Mouse (Mus musculus) left cerebral cortex, postnatal 36 days (tissue): ENCODE data around the gene Parg. TPM values are rescaled to one million over a fixed set of nuclear protein-coding genes. Genes with fewer than 3 reads are reported as not detected.
"Not testable (repeated sequence)": the region's sequence is repeated elsewhere in the genome, so short reads cannot be mapped to it uniquely, and the experiment has no call there.

Source experiments
- DNase-seq, 2 experiments: peaks; one replicate each; pipeline ENCODE4 v3.0.0; 2021 to 2022; ENCODE audit warnings: low spot score in 2 of 2, mixed read lengths in 1 of 2
- intact Hi-C: fragments of 180-260 bp; cut with DNase I; formaldehyde crosslinking; loops from one replicate; pipeline ENCODE4 v1.15.1; 2025
- total RNA-seq, 2 experiments: library from RNA; stranded (reverse); gene quantifications; 2 replicates each; pipeline ENCODE4 v1.2.3; 2021

Gene Parg
- total RNA-seq, 2 experiments from 2014 or later, result 35.9 to 42.6 TPM

DNA sequence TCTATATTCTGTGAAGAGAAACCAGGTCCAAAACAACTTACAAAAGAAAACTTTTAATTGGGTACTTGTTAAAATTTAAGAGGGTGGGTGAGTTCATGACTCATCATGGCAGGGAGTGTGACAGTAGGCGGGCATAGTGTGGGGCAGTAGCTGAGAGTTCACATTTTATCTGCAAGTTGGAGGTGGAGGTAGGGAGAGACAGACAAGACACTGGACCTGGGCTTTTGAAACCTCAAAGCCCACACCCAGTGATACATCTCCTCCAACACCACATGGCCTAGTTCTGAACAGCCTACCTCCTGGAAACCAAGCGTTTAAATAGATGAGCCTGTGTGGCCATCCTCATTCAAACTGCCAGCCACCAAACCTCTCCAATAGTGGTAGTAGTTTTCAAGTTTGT is 26.4 kb upstream of the Parg start:
- intact Hi-C loops, result no loop called here
- no peak for DNase-seq

DNA sequence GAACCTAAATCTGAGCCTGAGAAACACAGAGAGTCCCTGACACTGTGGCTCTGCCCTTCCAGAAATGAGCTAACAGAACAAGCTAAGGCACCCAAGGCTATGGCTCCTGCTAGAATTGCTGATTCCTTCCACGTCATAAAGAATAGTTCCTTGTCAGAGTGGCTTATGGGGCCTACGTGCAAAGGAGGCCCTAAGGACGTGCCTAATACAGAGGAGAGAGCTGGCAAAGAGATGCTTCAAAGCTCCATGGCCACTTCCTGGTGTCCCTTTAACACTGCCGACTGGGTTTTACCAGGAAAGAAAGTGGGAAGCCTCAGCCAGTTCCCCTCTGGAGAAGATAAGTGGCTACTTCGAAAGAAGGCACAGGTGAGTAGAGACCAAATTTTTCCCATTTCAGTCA is 25.2 kb upstream of the Parg start:
- DNase-seq, intact Hi-C loops: not testable (repeated sequence)

- intact Hi-C loops, result no loop called here
- no peak for DNase-seq
Measured at GRCm38 (mm10) chr14:32179393-32180195, 22.2 kb upstream of the Parg start.

DNA sequence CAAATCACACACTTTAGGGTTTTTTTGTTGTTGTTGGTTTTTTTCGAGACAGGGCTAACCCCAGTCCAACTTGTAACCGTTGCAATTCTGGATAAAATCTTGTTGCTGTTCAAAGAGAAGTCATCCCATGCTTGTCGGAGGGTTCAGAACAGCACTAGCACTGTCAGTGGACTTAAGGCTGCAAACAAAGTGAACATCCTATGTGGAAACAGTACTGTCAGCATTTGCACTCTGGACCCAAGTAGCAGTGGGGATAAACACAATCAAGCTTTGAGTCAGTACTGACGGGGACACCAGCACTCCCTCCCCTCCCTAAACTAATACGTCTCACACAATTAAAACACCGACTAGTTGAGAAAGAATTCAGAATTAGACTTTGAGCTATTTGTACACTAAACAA is 20.9 kb upstream of the Parg start:
- DNase-seq, result no peak
- intact Hi-C loops, result no loop called here

DNA sequence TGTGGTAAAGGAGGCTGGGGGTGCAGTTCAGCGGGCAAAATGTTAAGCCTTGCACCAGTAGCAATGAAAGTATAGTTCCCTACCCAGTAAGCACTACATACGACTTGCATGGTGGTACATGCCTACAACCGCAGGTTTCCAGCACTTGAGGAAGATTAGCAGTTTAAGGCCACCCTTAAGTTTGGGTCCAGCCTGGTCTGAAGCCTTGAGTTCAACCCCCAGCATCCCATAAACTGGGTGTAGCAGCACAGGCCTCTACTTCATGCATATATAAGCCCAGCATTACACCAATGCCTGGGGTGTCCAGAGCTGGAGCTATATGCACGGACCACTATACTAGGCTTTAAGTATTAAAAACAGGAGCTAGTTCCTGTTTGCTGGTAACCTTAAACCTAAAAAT is 17.9 kb upstream of the Parg start:
- DNase-seq, result no peak
- intact Hi-C loops, result no loop called here

DNA sequence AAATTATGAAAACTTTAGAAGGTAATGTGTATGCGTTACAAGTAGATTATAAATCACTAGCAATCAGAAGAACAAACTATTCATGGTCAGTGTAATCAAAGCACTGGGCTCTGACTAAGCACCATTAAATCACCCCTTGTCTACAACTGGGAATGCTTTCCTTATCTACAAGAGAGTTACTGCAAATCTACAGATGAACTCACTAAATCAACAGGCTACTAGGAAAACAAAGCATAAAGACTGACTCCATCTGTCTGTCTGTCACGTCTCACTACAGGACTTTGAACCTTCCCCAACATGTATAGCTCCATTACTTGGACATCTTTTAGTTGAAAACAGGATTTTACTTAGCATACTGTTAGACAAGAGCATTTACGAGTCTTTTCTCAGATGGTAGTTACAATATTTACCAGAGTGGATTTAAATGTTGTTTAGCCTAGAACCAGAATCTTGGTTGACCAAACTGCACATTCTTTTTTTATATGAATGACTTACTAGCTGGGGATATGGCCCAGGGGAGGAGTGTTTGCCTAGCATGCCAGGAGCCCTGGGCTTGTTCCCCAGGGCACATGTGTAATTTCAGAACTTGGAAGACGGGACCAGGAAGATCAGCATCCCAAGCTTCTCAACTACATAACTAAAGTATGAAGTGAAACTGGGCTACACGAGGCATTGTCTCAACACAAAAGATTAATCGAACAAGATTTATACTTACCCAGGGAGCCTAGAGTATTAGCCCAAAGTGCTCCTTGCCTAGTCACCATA is 10.9 kb upstream of the Parg start:
- intact Hi-C loops, result no loop called here
- DNase-seq, result no peak

GRCm38 (mm10) chr14:32191926-32192325 is 9.8 kb upstream of the Parg start:
- no peak for DNase-seq
- intact Hi-C loops, result no loop called here

- no peak for DNase-seq
- intact Hi-C loops, result no loop called here
Measured at GRCm38 (mm10) chr14:32192437-32192836, 9.3 kb upstream of the Parg start.

- intact Hi-C loops, DNase-seq: not testable (repeated sequence)
Measured at GRCm38 (mm10) chr14:32193557-32193956, 8.2 kb upstream of the Parg start.

DNA sequence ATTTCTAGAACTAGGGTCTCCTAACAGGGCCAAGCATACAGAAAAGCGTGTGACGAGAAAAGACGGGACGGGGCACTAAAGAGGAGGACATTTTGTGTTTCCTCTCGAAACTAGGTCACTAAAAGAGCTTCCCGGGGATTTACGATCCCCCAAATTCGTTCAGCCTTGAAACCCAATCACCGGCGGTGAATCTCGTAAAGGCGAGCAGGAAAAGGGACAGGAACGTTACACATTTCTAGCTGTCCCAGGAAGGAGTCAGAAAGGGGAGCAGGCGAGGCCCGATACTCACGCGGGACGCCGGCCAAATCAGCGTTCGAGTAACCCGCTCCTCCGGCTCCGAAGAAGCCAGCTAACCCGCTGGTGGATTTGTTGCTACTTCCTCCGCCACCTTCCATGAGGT is 395 bp upstream of the Parg start:
- intact Hi-C loops, result no loop called here
- DNase-seq, result no peak

DNA sequence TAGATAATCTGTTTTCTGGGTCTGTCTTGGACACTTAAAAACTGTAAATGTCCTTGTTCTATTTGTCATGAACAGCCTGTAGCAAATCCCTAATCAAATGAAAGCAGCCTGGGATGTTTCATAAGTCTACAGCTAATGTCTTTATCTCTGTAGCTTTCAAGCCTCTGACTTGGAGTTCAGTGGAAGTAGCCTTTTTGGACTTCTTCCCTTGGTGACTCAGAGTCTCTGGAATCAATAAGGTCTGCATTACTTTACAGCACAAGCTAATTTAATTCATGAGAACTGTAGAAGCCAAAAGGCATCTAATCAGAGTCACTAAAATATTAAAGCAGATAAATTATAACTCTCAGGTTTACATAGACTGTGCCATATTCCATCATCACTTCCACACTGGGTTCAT is 24.9 kb downstream of the Parg start:
- no peak for DNase-seq
- intact Hi-C loops, result no loop called here

- intact Hi-C loops, result loop anchor here (1.0 to 2.0 kb wide), 2 partner anchors 246 to 253 kb away; no protein-coding TSS in a partner anchor
Measured at GRCm38 (mm10) chr14:32228996-32229395, 27.2 kb downstream of the Parg start.

GRCm38 (mm10) chr14:32242401-32242800 is 40.7 kb downstream of the Parg start:
- peak in 1 of 2 experiments; percentile 17 for DNase-seq
- intact Hi-C loops, result no loop called here

More at GRCm38 (mm10) chr14:32228996-32229395, 27.2 kb downstream of the Parg start:
- peak; percentile 14 to 18 for DNase-seq

- intact Hi-C loops, result no loop called here
- DNase-seq, result no peak
Measured at GRCm38 (mm10) chr14:32246019-32246418, 44.3 kb downstream of the Parg start.

DNA sequence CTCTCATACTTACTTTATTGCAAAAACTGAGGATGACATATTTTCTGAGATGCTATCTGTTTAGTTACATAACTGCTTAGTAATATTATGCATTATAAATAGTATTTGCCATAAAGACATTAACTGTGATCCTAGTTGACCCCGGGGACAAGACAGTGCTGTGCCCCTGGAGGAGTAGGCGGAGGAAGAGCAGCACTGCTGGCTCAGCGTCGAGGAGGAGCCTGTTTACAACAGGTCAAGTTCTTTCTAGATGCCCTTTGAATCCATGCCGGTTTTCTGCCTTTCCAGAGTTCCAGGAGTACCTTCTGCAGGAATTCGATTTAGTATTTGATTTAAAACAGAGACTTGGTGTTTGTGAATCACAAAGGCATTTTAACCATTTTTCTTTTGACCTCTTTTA is 47.9 kb downstream of the Parg start:
- no peak for DNase-seq
- intact Hi-C loops, result no loop called here

DNA sequence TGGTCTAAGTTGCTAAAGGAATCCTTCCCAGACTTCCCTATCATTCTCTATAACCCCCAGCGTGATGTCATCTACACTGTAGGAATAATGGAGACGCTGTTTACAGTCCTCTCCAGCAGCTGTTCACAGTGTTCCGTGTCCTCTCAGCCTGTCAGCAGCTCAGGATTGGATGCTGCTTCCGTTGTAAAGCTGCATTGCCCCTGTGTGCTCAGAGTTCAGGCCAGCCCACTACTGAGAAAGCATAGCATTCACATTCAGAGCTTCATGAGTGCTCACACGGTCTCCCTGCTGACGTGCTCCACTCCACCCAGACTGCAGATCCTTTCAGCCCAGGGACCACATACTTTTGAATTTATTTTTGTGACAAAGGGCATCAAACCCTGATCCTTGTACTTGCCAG is 59.1 kb downstream of the Parg start:
- intact Hi-C loops, result no loop called here
- no peak for DNase-seq

GRCm38 (mm10) chr14:32261741-32262140 is 60.0 kb downstream of the Parg start:
- intact Hi-C loops, result no loop called here
- no peak for DNase-seq

GRCm38 (mm10) chr14:32268999-32269398 is 67.2 kb downstream of the Parg start:
- intact Hi-C loops, result no loop called here
- DNase-seq, result no peak

- intact Hi-C loops, result no loop called here
- no peak for DNase-seq
Measured at GRCm38 (mm10) chr14:32269589-32269988, 67.8 kb downstream of the Parg start.

- intact Hi-C loops, result no loop called here
Measured at GRCm38 (mm10) chr14:32301622-32302021, 99.9 kb downstream of the Parg start.

GRCm38 (mm10) chr14:32302423-32302822 is 100.7 kb downstream of the Parg start:
- DNase-seq, result no peak
- intact Hi-C loops, result no loop called here

More at GRCm38 (mm10) chr14:32301622-32302021, 99.9 kb downstream of the Parg start:
- peak; percentile 29 to 36 for DNase-seq
